Mouse (Mus musculus) hindbrain, embryonic 10.5 days (tissue): ENCODE measurements around the gene Zmym4. TPM values are rescaled to one million over a fixed set of nuclear protein-coding genes. Genes with fewer than 3 reads are reported as not detected.

ENCODE experiments used
- DNase-seq: peaks from one replicate; pipeline ENCODE4 v3.0.0-alpha.2; 2017; ENCODE audit warnings: low spot score
- H3K27ac ChIP-seq: fragments of 300-500 bp; sonication (generic); 2 replicates; pipeline ENCODE4 v1.5.1; 2016; ENCODE audit warnings: mild to moderate bottlenecking, moderate library complexity
- H3K27me3 ChIP-seq: fragments of 300-500 bp; sonication (generic); 2 replicates; pipeline ENCODE4 v1.6.1; 2016; ENCODE audit warnings: mild to moderate bottlenecking; ENCODE audit not compliant: poor library complexity, insufficient read depth, severe bottlenecking
- H3K36me3 ChIP-seq: fragments of 300-500 bp; sonication (generic); 2 replicates; pipeline ENCODE4 v1.6.1; 2016; ENCODE audit warnings: mild to moderate bottlenecking, moderate library complexity
- H3K4me1 ChIP-seq: fragments of 300-500 bp; sonication (generic); replicated peaks from 2 replicates; pipeline ENCODE4 v1.6.1; 2016; ENCODE audit warnings: mild to moderate bottlenecking
- H3K4me3 ChIP-seq: fragments of 300-500 bp; sonication (generic); 2 replicates; pipeline ENCODE4 v1.5.1; 2016; ENCODE audit warnings: mild to moderate bottlenecking, moderate library complexity
- H3K9me3 ChIP-seq: fragments of 300-500 bp; sonication (generic); 2 replicates; pipeline ENCODE4 v1.6.1; 2016; ENCODE audit warnings: mild to moderate bottlenecking, moderate library complexity
- WGBS: fragments of 180-500 bp; shearing (Covaris S2); methylation state at CpG from one replicate; pipeline ENCODE4 v1.1.7; 2016; 5-methylcytosine and 5-hydroxymethylcytosine counted together
- polyA plus RNA-seq: library from polyadenylated mRNA; unstranded; fragments of >200 nt; fragmentation: Nextera tagmentation; extraction: Ambion mirVana; gene quantifications from 2 replicates; pipeline ENCODE4 v1.2.1, GENCODE M21; 2016

Gene Zmym4
- polyA plus RNA-seq, 1 experiment from 2014 or later = 24.3 TPM

DNA sequence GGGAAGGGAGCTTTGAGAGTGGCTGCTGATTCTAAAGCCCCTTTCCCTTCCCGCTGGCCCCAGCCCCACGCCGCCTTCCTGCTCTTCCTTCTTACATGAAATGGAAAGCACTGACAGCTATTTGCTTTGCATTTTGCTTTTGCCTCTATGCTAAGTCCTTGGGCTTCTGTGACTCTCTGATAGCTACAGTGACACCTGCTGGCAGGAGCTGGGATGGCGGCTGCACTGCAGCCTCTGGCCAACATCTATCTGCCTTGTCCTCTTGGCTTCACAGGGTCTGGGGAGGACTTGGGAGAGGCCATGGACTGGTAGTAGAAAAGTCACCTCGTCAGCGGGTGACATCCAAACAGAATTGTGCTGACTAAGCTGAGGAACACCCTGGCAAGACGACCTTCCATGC lies 128.1 kb downstream of the Zmym4 start:
- WGBS = 17% methylated on average over 7 of the region's 7 CpGs
- no peaks in the 10 kb centered on the region for H3K27me3 ChIP-seq
- H3K9me3 ChIP-seq = no peaks in the 10 kb centered on the region
- H3K4me1 ChIP-seq = peaks cover 4% of the 10 kb centered on the region; the same call in 1 of the 2 replicates
- peaks cover 76% of the 10 kb centered on the region for H3K36me3 ChIP-seq
- H3K27ac ChIP-seq = no peak overlapping the region
- peak; percentile 87 for DNase-seq
- H3K4me3 ChIP-seq = no peak overlapping the region

DNA sequence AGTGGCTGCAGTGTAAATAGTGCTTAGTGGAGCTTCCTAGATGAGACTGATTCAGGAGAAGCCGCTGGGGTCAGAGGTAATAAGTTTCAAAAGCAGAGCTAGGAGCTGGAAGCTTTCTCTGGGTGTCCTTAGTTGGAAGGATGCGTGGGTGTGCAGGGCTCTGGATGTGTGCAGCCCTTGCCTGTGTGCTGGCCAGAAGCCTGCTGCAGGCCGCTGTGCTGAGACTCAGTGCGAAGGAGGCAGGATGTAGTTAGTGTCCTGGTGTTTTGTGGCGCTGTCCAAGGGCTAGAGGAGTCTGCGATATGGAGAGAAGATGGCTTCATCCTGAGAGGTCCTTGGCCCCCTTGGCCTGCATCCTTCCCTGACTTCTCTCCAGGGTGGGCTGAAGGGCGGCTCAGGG lies 129.1 kb downstream of the Zmym4 start:
- DNase-seq = no peak
- H3K27ac ChIP-seq = no peak overlapping the region
- H3K9me3 ChIP-seq = no peaks in the 10 kb centered on the region
- H3K4me3 ChIP-seq = no peak overlapping the region
- peaks cover 4% of the 10 kb centered on the region; the same call in 1 of the 2 replicates for H3K4me1 ChIP-seq
- WGBS = 78% methylated on average over 7 of the region's 7 CpGs
- no peaks in the 10 kb centered on the region for H3K27me3 ChIP-seq
- H3K36me3 ChIP-seq = peaks cover 70% of the 10 kb centered on the region

DNA sequence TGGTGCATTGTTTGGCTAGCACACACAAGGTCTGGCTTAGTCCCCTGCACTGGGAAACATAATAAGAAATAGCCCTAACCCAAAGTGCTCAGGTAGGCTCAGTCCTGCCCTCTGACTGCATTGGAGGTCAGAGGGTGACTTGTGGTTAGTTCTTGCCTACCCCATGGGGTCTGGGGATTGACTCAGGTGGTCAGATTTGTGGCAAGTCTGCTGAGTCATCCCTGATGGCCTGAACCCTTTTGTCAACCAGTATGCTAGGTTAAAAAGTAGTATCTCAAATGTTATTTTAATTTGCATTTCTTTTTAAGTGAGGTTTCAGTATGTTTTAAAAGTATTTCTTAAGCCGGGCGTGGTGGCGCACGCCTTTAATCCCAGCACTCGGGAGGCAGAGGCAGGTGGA lies 136.8 kb downstream of the Zmym4 start:
- 96% methylated on average over 5 of the region's 5 CpGs for WGBS
- Histone ChIP-seq H3K27ac (no peak overlapping the region), H3K27me3 (no peaks in the 10 kb centered on the region), H3K9me3 (no peaks in the 10 kb centered on the region), H3K4me3 (no peak overlapping the region), H3K4me1 (no peaks in the 10 kb centered on the region), H3K36me3 (peaks cover 58% of the 10 kb centered on the region)
- no peak for DNase-seq

DNA sequence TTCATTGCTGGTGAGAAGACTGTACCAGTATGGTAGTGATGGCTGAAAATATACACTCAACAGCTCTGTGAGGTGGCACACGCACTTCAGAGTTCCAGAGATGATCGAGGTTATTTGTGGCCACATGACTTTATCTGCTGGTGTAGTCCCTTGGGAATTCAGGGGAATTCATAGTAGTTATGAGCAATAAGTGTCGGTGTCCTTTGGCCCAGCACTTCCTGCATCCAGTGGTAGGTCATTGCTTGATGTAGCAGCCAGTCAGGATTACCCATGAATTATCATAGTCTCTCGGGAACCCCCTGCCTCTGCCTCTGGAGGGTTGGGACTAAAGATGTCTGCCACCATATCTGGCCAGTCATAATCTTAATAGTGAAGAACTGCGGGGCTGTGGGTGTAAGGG lies 144.0 kb downstream of the Zmym4 start:
- H3K27ac ChIP-seq = no peak overlapping the region
- DNase-seq = no peak
- 0 out of 2 replicates have a peak, but pooled peaks cover 2% of the 10 kb centered on the region for H3K4me1 ChIP-seq
- WGBS = 93% methylated on average over 5 of the region's 5 CpGs
- H3K27me3 ChIP-seq = no peaks in the 10 kb centered on the region
- H3K4me3 ChIP-seq = no peak overlapping the region
- peaks cover 43% of the 10 kb centered on the region for H3K36me3 ChIP-seq
- 0 out of 2 replicates have a peak, but pooled peaks cover 3% of the 10 kb centered on the region for H3K9me3 ChIP-seq

DNA sequence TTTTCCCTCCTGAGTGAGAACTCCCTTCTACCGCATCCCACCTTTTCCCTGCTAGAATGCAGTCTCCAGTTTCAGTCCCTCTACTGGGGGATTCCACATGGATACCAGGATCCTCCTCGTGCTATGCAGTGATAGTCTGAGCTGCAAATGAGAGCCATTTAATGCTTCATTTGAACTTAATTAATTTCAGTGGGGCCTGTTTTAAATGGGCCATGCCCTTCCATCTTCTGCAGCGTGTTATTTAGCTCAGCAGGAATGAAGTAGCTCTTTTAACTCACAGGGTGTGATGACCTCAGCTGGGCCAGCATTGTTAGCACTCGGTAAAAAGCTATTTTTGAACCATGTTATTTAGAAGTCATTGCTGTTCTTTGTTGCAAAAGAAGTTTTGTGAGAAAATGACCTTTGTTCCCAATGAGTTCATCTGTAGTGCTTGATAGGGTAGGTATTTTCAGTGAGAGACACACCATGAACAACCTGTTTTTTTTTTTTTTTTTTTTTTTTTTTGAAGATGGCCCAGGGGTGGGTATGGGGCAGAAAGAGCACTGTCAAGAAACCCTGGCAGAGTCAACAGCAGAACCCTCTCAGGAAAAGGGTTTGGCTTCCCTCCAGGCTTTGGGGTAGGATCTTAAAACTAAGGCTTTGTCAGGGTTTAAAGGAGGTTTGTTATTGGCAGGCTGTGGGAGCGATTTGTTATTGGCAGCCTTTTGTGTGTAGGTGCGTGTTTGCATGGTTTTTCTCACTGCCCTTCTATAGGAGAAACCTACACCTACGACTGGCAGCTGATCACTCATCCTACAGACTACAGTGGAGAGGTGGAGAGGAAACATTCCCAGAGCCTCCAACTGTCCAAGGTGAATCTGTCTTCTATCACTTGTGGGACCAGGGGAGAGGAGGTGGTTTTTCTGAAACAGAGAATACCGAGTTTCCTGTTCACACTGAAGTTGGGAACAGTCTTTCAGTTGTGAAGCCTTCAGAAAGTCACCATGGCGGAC lies 144.7 kb downstream of the Zmym4 start:
- DNase-seq = no peak

DNA sequence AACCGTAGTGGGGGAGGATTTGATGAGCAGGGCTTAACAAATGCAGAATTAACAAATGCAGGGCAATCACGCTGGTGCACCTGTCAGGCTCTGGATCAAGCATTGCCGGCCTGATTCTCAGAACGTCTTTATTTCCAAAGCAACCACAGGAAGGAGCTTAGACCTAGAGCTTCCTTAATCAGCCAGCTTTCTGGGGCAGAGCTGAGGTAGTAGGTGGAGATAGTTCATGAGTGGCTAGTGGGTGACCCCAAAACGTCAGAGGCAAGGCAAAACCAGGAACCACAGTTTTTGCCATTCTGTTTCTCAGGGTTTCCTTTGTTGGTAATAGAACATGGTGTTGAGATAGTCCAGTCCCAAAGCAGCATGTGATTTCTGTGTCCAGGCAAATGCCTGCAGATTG lies 153.1 kb downstream of the Zmym4 start:
- H3K27ac ChIP-seq = no peak overlapping the region

More for the DNA sequence above, 144.7 kb downstream of the Zmym4 start:
- H3K27me3 ChIP-seq = no peaks in the 10 kb centered on the region
- H3K4me3 ChIP-seq = no peak overlapping the region
- peaks cover 43% of the 10 kb centered on the region for H3K36me3 ChIP-seq
- 76% methylated on average over 9 of the region's 9 CpGs for whole genome bisulfite sequencing
- no peak overlapping the region for H3K27ac ChIP-seq
- H3K9me3 ChIP-seq = 0 out of 2 replicates have a peak, but pooled peaks cover 3% of the 10 kb centered on the region
- H3K4me1 ChIP-seq = 0 out of 2 replicates have a peak, but pooled peaks cover 2% of the 10 kb centered on the region

DNA sequence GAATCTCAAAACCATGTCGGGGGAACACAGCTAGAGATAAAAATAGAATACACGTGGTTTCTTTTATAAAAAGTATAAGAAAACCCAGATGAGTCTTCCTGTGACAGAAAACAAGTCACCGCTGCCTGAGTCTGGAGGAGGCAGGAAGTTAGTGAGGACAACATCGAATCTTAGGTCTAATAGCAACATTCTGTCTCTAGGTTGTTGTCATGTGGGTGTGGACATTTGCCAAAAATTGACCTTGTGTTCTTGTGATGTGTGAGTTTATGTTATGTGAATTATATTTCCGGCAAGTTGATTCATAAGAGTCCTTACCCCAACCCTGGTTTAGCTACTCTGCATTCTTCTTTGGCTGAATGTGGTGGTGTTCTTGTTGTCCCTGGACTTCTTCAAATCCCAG lies 154.7 kb downstream of the Zmym4 start:
- H3K4me1 ChIP-seq = no peaks in the 10 kb centered on the region
- H3K27me3 ChIP-seq = no peaks in the 10 kb centered on the region
- no peak overlapping the region for H3K27ac ChIP-seq
- H3K4me3 ChIP-seq = no peak overlapping the region
- WGBS = 88% methylated on average over 5 of the region's 5 CpGs
- no peak for DNase-seq
- no peaks in the 10 kb centered on the region for H3K9me3 ChIP-seq
- peaks cover 57% of the 10 kb centered on the region for H3K36me3 ChIP-seq

More for the DNA sequence above, 153.1 kb downstream of the Zmym4 start:
- Histone ChIP-seq H3K36me3 (peaks cover 58% of the 10 kb centered on the region), H3K4me1 (no peaks in the 10 kb centered on the region), H3K27me3 (no peaks in the 10 kb centered on the region), H3K9me3 (no peaks in the 10 kb centered on the region), H3K4me3 (no peak overlapping the region)
- DNase-seq = no peak
- WGBS = 80% methylated on average over 5 of the region's 5 CpGs

Other genes with a start within 250 kb of the Zmym4 start
- 0.73 and 1.8 TPM in 2 replicates for gene Tfap2e, start 231.9 kb downstream of the Zmym4 start, polyA plus RNA-seq
- gene Ncdn, start 214.7 kb downstream of the Zmym4 start, polyA plus RNA-seq = 35.6 and 49.1 TPM in 2 replicates
- gene AU040320, start 214.6 kb downstream of the Zmym4 start, polyA plus RNA-seq = 25.3 and 31.4 TPM in 2 replicates
- 103 and 116 TPM in 2 replicates for gene Sfpq, start 53.2 kb upstream of the Zmym4 start, polyA plus RNA-seq
- gene Zmym1, start 93.0 kb upstream of the Zmym4 start, polyA plus RNA-seq = 28.1 and 35.6 TPM in 2 replicates
- gene Zmym6, start 109.2 kb upstream of the Zmym4 start, polyA plus RNA-seq = 19.5 and 21.6 TPM in 2 replicates
- gene Tmem35b, start 155.6 kb upstream of the Zmym4 start, polyA plus RNA-seq = 17.0 and 17.1 TPM in 2 replicates
- gene Dlgap3, start 201.1 kb upstream of the Zmym4 start, polyA plus RNA-seq = 3.7 and 7.9 TPM in 2 replicates